Mouse (Mus musculus) spleen, adult 18-20 months (tissue): ENCODE results near the gene Ifna6.
"Not testable (repeated sequence)": the region's sequence is repeated elsewhere in the genome, so short reads cannot be mapped to it uniquely, and the experiment has no call there.

Experiments
- DNase-seq, 2 experiments: peaks; one replicate each; pipeline ENCODE4 v3.0.0; 2022; ENCODE audit warnings: mixed read lengths in 2 of 2

Gene Ifna6

GRCm38 (mm10) chr4:88827116-88827515 lies at the start of gene Ifna6:
Gene Ifna6, plus strand, starts transcription at chr4:88827416.
- DNase-seq = not testable (repeated sequence)

DNA sequence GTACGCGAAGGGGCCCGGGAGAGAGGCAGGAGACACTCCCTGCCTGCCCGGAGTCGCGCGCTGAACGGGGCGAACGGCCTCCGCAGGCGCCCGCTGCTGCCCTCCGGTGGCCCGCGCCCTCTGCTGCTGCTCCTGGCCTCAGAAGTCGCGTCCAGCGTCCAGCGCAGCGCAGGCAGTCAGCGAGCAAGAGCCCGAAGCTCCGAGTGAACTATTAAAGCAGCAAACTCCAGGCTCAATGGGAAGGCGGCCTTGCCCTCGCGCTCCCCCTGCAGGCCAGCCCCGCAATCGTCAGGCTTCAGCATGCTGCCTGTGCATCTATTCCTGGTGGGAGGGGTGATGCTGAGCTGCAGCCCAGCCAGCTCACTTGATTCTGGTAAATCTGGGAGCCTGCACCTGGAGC lies 47.7 kb upstream of the Ifna6 start, which contains the start of gene Gm13272:
TSS of gene Gm13272 (plus strand) at position 301 of the 400 bp plus-strand sequence.
- not testable (repeated sequence) for DNase-seq

DNA sequence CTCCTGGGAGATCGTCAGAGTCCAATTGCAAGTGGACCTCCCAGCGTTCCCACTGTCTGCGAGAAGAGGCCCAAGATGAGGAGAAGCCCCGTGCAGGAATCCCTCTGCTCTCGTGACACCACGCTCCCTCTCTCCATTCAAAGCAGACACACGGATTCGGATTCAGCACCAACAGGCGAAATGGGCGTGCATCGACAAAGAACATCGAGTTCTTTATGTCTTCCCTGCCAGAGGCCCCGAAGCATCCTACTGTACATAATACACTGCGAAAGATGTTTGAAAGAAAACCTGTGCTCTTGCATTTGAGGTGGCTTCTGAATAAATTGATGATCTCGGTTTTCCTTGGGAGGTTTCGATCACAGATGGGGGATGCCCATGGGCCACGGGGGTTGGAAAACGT lies 46.9 kb upstream of the Ifna6 start:
- DNase-seq = not testable (repeated sequence)

DNA sequence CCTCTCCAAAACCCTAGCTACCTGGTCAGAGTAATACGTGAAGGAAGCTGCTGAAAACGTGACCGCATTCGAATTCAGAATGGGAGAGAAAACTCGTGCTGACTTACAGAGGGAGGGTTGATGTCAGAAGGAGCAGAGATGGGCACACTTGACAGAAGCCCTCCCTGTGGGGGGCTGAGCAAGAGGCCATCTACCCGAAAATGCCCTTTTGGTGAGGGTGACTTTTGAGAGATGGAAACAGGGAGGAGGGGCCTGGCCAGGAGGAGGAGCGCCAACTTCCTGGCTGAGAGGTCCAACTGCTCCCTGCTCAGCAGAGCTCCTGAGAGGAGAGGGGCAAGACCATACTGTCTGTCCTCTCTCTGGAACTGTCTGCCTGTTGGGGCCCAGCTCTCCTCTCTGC lies 45.4 kb upstream of the Ifna6 start, which contains the start of gene Ifnz:
TSS of gene Ifnz (plus strand) at position 301 of the 400 bp plus-strand sequence.
- not testable (repeated sequence) for DNase-seq

DNA sequence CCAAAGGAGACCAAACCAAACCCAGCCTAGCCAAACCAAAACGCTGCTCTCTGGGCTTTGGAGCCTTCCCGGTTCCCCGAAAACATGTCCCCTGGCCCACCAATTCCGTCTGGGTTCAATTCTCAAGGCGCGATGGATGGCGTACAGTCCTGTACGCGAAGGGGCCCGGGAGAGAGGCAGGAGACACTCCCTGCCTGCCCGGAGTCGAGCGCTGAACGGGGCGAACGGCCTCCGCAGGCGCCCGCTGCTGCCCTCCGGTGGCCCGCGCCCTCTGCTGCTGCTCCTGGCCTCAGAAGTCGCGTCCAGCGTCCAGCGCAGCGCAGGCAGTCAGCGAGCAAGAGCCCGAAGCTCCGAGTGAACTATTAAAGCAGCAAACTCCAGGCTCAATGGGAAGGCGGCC lies 44.9 kb upstream of the Ifna6 start:
- DNase-seq = not testable (repeated sequence)

- DNase-seq = not testable (repeated sequence)
Measured at GRCm38 (mm10) chr4:88785409-88785808, 41.8 kb upstream of the Ifna6 start, which contains the start of gene Gm13276. Gene Gm13276, plus strand, starts transcription at chr4:88785709.

- peak; percentile 57 to 58 for DNase-seq
Measured at GRCm38 (mm10) chr4:88788402-88788801, 38.8 kb upstream of the Ifna6 start, which contains the start of gene Gm13277. Gene Gm13277, plus strand, starts transcription at chr4:88788632.

GRCm38 (mm10) chr4:88791250-88791649 lies 36.0 kb upstream of the Ifna6 start, which contains the start of gene Gm13278:
Gene Gm13278, plus strand, starts transcription at chr4:88791550.
- DNase-seq = not testable (repeated sequence)

DNA sequence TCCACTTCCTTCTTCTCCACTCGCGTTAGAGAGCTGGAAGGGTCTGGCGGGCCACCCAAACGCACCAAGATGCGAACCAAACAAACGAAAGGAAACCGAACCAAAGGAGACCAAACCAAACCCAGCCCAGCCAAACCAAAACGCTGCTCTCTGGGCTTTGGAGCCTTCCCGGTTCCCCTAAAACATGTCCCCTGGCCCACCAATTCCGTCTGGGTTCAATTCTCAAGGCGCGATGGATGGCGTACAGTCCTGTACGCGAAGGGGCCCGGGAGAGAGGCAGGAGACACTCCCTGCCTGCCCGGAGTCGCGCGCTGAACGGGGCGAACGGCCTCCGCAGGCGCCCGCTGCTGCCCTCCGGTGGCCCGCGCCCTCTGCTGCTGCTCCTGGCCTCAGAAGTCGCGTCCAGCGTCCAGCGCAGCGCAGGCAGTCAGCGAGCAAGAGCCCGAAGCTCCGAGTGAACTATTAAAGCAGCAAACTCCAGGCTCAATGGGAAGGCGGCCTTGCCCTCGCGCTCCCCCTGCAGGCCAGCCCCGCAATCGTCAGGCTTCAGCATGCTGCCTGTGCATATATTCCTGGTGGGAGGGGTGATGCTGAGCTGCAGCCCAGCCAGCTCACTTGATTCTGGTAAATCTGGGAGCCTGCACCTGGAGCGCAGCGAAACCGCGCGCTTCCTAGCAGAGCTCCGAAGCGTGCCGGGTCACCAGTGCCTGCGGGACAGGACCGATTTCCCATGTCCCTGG lies 33.1 kb upstream of the Ifna6 start, which contains the start of gene Gm13275:
TSS of gene Gm13275 (plus strand) at position 552 of the 740 bp plus-strand sequence.
- peak; percentile 66 to 79 for DNase-seq

DNA sequence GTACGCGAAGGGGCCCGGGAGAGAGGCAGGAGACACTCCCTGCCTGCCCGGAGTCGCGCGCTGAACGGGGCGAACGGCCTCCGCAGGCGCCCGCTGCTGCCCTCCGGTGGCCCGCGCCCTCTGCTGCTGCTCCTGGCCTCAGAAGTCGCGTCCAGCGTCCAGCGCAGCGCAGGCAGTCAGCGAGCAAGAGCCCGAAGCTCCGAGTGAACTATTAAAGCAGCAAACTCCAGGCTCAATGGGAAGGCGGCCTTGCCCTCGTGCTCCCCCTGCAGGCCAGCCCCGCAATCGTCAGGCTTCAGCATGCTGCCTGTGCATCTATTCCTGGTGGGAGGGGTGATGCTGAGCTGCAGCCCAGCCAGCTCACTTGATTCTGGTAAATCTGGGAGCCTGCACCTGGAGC lies 30.1 kb upstream of the Ifna6 start, which contains the start of gene Gm13279:
TSS of gene Gm13279 (plus strand) at position 301 of the 400 bp plus-strand sequence.
- DNase-seq = not testable (repeated sequence)

GRCm38 (mm10) chr4:88799365-88799764 lies 27.9 kb upstream of the Ifna6 start, which contains the start of gene Gm13285:
Gene Gm13285, plus strand, starts transcription at chr4:88799665.
- DNase-seq = not testable (repeated sequence)

GRCm38 (mm10) chr4:88802954-88803353 lies 24.3 kb upstream of the Ifna6 start, which contains the start of gene Gm13287:
Gene Gm13287, plus strand, starts transcription at chr4:88803254.
- not testable (repeated sequence) for DNase-seq

DNA sequence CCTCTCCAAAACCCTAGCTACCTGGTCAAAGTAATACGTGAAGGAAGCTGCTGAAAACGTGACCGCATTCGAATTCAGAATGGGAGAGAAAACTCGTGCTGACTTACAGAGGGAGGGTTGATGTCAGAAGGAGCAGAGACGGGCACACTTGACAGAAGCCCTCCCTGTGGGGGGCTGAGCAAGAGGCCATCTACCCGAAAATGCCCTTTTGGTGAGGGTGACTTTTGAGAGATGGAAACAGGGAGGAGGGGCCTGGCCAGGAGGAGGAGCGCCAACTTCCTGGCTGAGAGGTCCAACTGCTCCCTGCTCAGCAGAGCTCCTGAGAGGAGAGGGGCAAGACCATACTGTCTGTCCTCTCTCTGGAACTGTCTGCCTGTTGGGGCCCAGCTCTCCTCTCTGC lies 22.0 kb upstream of the Ifna6 start, which contains the start of gene Gm13288:
TSS of gene Gm13288 (plus strand) at position 301 of the 400 bp plus-strand sequence.
- not testable (repeated sequence) for DNase-seq

- DNase-seq = peak in 1 of 2 experiments; percentile 16
Measured at GRCm38 (mm10) chr4:88805761-88806160, 21.5 kb upstream of the Ifna6 start.

GRCm38 (mm10) chr4:88815928-88816327 lies 11.3 kb upstream of the Ifna6 start, which contains the start of gene Ifna7:
Gene Ifna7, plus strand, starts transcription at chr4:88816228.
- DNase-seq = no peak

- DNase-seq = no peak
Measured at GRCm38 (mm10) chr4:88819659-88820058, 7.6 kb upstream of the Ifna6 start, which contains the start of gene Ifna11. Gene Ifna11, plus strand, starts transcription at chr4:88819959.

- peak in 1 of 2 experiments; percentile 21 for DNase-seq
Measured at GRCm38 (mm10) chr4:88822995-88823394, 4.2 kb upstream of the Ifna6 start.

DNA sequence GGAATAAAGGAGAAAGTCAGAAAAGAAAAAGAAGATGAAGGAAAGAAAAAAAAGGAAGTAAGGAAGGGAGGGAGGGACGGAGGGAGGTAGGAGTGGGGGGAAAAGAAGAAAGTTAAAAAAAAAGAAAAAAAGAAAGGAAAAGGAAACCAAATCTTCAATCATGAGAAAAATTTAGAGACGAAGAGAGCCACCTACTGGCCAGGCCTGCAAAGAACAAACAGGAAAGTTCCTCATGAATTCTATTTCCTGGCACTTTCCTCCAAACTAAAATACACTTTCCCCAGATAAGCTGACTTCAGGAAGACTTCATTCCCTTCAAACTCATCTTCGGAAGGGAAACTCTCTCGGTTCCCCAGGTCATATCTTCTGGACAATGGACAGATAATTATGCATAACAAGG lies 3.3 kb downstream of the Ifna6 start:
- DNase-seq = peak in 1 of 2 experiments; percentile 41

DNA sequence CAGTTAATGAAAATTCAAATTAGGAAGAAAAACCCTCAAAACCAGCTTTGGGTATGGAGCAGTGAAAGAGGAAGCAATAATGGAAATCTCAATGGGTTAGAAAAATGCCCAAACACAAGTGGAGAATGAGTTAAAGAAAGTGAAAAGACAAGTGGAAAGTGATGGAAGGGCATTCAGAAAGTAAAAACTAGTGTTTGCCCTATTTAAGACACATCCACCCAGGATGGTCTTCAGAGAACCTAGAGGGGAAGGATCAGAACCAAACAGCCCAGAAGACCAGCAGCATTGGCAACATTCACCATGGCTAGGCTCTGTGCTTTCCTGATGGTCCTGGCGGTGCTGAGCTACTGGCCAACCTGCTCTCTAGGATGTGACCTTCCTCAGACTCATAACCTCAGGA lies 8.0 kb downstream of the Ifna6 start, which contains the start of gene Ifna5:
TSS of gene Ifna5 (plus strand) at position 301 of the 400 bp plus-strand sequence.
- not testable (repeated sequence) for DNase-seq

DNA sequence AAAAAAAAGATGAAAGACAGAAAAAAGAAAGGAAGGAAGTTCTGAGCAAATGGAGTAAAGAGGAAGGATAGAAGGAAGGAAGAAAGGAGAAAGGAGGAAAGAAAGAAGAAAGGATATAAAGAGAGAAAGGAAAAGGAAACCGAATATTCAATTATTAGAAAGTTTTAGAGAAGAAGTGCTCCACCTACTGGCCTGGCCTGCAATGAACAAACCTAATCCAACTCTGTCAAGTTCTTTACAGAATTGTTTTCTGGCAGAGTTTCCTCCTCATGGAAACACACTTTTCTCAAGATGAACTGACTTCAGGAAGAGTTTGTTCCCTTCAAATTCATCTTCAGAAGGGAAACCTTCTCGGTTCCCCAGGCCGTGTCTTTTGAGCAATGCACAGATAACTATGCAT lies 11.6 kb downstream of the Ifna6 start:
- DNase-seq = peak in 1 of 2 experiments; percentile 22

DNA sequence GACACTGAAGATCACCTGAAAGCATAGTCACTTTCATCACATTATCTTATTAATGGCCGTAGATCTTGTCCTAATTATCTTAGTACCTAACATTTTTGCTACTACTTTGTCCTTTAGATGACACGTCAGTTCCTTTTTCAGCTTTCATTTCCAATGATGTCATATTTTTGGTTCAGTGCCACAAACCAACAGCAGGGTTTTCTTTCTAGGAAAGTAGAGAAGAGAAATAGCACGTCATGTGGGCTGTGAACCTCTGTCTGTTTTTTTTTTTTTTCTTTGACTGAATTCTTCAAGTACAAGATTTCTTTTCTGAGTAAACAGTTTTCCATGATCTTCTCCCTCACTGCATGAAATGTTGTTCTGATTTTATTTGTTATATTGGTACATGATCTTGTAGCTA lies 12.8 kb downstream of the Ifna6 start:
- DNase-seq = no peak

GRCm38 (mm10) chr4:88841438-88841911 lies 14.3 kb downstream of the Ifna6 start, which contains the start of gene Ifna4:
Gene Ifna4, plus strand, starts transcription at chr4:88841861.
- no peak for DNase-seq

DNA sequence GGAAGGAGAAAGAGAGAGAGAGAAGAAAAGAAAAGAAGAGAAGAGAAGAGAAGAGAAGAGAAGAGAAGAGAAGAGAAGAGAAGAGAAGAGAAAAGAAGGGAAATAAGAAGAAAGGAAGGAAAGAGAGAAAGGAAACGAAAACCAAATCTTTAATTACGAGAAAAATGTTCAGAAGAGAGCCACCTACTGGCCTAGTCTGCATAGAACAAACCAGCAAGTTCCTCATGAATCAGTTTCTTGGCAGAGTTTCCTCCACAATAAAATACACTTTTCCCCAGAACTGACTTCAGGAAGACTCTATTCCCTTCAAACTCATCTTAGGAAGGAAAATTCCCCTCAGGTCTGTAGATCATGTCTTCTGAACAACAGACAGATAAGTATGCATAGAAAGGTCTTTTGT lies 18.1 kb downstream of the Ifna6 start:
- no peak for DNase-seq
